Mouse (Mus musculus) liver, embryonic 16.5 days (tissue): ENCODE measurements around the gene Ddx47. TPM values are rescaled to one million over a fixed set of nuclear protein-coding genes. Genes with fewer than 3 reads are reported as not detected.

Experiments
- ATAC-seq: fragments of 200-750 bp; cut with Nextera tagmentation; 2 replicates; pipeline ENCODE4 v1.8.0; 2017; ENCODE audit warnings: low read depth, mild to moderate bottlenecking, moderate number of reproducible peaks, moderate library complexity
- H3K27ac ChIP-seq: fragments of 300-500 bp; sonication (generic); 2 replicates; pipeline ENCODE4 v1.5.1; 2014; ENCODE audit warnings: mild to moderate bottlenecking, low read length
- H3K27me3 ChIP-seq: fragments of 300-500 bp; sonication (generic); 2 replicates; pipeline ENCODE4 v1.6.1; 2014; ENCODE audit warnings: low read depth, low read length, mixed read lengths; ENCODE audit not compliant: control insufficient read depth, insufficient read depth
- H3K36me3 ChIP-seq: fragments of 300-500 bp; sonication (generic); 2 replicates; pipeline ENCODE4 v1.6.1; 2014; ENCODE audit warnings: mild to moderate bottlenecking; ENCODE audit not compliant: control insufficient read depth, insufficient read depth
- H3K4me1 ChIP-seq: fragments of 300-500 bp; sonication (generic); 2 replicates; pipeline ENCODE4 v1.6.1; 2014; ENCODE audit warnings: low read depth, low read length, mixed read lengths; ENCODE audit not compliant: control insufficient read depth
- H3K4me2 ChIP-seq: fragments of 300-500 bp; sonication (generic); 2 replicates; pipeline ENCODE4 v1.6.1; 2014; ENCODE audit warnings: low read depth, low read length, mixed read lengths
- H3K4me3 ChIP-seq: fragments of 300-500 bp; sonication (generic); 2 replicates; pipeline ENCODE4 v1.5.1; 2014; ENCODE audit warnings: low read depth, mild to moderate bottlenecking, low read length
- H3K9ac ChIP-seq: fragments of 300-500 bp; sonication (generic); 2 replicates; pipeline ENCODE4 v1.6.1; 2014; ENCODE audit warnings: low read depth, low read length
- H3K9me3 ChIP-seq: fragments of 300-500 bp; sonication (generic); replicated peaks from 2 replicates; pipeline ENCODE4 v1.6.1; 2016; ENCODE audit warnings: low read length; ENCODE audit not compliant: control insufficient read depth
- WGBS: fragments of 180-500 bp; shearing (Covaris S2); extraction: QIAGEN DNeasy Blood & Tissue Kit; methylation state at CpG from one replicate; pipeline ENCODE4 v1.1.7; 2014; ENCODE audit not compliant: insufficient replicate concordance; 5-methylcytosine and 5-hydroxymethylcytosine counted together
- polyA plus RNA-seq: library from polyadenylated mRNA; unstranded; fragments of >200 nt; fragmentation: Nextera tagmentation; extraction: Ambion mirVana; gene quantifications from 2 replicates; pipeline ENCODE4 v1.2.1, GENCODE M21; 2015

Gene Ddx47
- polyA plus RNA-seq, 1 experiment from 2014 or later: 47.9 TPM

GRCm38 (mm10) chr6:135069856-135070255 is 58.4 kb downstream of the Ddx47 start:
- 50% methylated on average over 6 of the region's 6 CpGs for WGBS
- no peak overlapping the region for H3K9ac ChIP-seq
- H3K4me1 ChIP-seq: peaks cover 5% of the 10 kb centered on the region
- no peaks in the 10 kb centered on the region for H3K36me3 ChIP-seq
- ATAC-seq: no peak
- H3K27me3 ChIP-seq: no peaks in the 10 kb centered on the region; the same call in 1 of the 2 replicates
- H3K27ac ChIP-seq: no peak overlapping the region
- no peaks in the 10 kb centered on the region for H3K9me3 ChIP-seq
- no peak overlapping the region for H3K4me3 ChIP-seq
- H3K4me2 ChIP-seq: no peak overlapping the region

- Histone ChIP-seq H3K27ac (no peak overlapping the region), H3K27me3 (no peaks in the 10 kb centered on the region; the same call in 1 of the 2 replicates), H3K4me1 (peaks cover 2% of the 10 kb centered on the region; the same call in 1 of the 2 replicates), H3K9ac (no peak overlapping the region), H3K9me3 (no peaks in the 10 kb centered on the region), H3K4me3 (no peak overlapping the region), H3K4me2 (no peak overlapping the region), H3K36me3 (no peaks in the 10 kb centered on the region)
- no peak for ATAC-seq
- WGBS: 63% methylated on average over 2 of the region's 2 CpGs
These were observed 58.9 kb downstream of the Ddx47 start for GRCm38 (mm10) chr6:135070347-135070746.

Other genes starting within 250 kb of the Ddx47 start
- 5.7 and 6.1 TPM in 2 replicates for gene Dusp16, start 219.0 kb upstream of the Ddx47 start, polyA plus RNA-seq
- 3.1 and 3.3 TPM in 2 replicates for gene Crebl2, start 181.5 kb upstream of the Ddx47 start, polyA plus RNA-seq
- gene Gpr19, start 113.0 kb upstream of the Ddx47 start, polyA plus RNA-seq: 5.7 and 6.4 TPM in 2 replicates
- 11.7 and 17.4 TPM in 2 replicates for gene Cdkn1b, start 91.2 kb upstream of the Ddx47 start, polyA plus RNA-seq
- gene Apold1, start 29.9 kb upstream of the Ddx47 start, polyA plus RNA-seq: 2.0 and 2.3 TPM in 2 replicates
- gene Gprc5a, start 54.0 kb downstream of the Ddx47 start, polyA plus RNA-seq: 0.18 and 0.19 TPM in 2 replicates
- gene Gprc5d, start 106.7 kb downstream of the Ddx47 start, polyA plus RNA-seq: 0.08 and 0.11 TPM in 2 replicates
- gene Fam234b, start 186.4 kb downstream of the Ddx47 start, polyA plus RNA-seq: 31.7 and 33.8 TPM in 2 replicates
- gene Hebp1, start 186.4 kb downstream of the Ddx47 start, polyA plus RNA-seq: 133 and 134 TPM in 2 replicates
- gene Gsg1, start 242.7 kb downstream of the Ddx47 start, polyA plus RNA-seq: 0.13 TPM in 1 of 2 replicates, not detected in the other